Mouse (Mus musculus): ENCODE measurements around the gene Nans.

Nans gene

GRCm38 (mm10) chr4:46489028-46489925 is at the start of gene Nans:
Gene Nans, plus strand, starts transcription at chr4:46489248.
- in situ Hi-C loops (cut with MboI, MseI): no loop called here

GRCm38 (mm10) chr4:46442501-46442900 is 46.5 kb upstream of the Nans start:
- in situ Hi-C loops (cut with MboI, MseI): loop anchor here in 1 of 2 experiments (10.0 kb wide), 1 partner anchor 58 kb away; the partner anchor contains the start of gene Trmo

GRCm38 (mm10) chr4:46445237-46445945 is 43.7 kb upstream of the Nans start:
- in situ Hi-C loops (cut with MboI, MseI): loop anchor here (5.0 to 10.0 kb wide), 2 partner anchors 48 to 61 kb away; partner anchors contain the start of gene Trmo (in 1 of the 2)

GRCm38 (mm10) chr4:46447461-46447860 is 41.6 kb upstream of the Nans start:
- in situ Hi-C loops (cut with MboI, MseI): loop anchor here (5.0 to 10.0 kb wide), 2 partner anchors 50 to 63 kb away; partner anchors contain the start of gene Trmo (in 1 of the 2)

DNA sequence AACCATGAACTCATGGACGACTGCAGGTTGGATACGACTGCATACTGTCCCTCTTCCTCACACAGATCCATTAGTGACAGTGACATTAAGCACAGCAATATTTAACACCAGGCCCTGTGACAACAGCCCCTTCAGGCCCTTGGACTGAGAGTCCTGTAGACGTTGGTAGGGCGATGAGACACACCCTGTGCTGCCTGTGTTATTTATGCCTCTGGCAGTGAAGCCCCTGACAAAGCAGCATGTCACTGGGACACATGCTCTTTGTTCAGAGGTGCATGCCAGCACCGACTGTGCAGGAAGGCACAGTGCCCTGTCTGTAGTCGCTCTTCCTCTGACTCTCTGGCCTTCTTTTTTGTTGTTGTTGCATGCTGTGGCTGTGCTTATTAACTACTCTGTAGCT is 40.2 kb upstream of the Nans start:
- in situ Hi-C loops (cut with MboI, MseI): loop anchor here (5.0 to 10.0 kb wide), 2 partner anchors 52 to 64 kb away; partner anchors contain the start of gene Trmo (in 1 of the 2)

- in situ Hi-C loops (cut with MboI, MseI): no loop called here
These were observed 39.0 kb upstream of the Nans start for GRCm38 (mm10) chr4:46450020-46450518.

- in situ Hi-C loops (cut with MboI, MseI): no loop called here
These were observed 38.4 kb upstream of the Nans start, which contains the start of gene Anp32b for GRCm38 (mm10) chr4:46450519-46451131. Gene Anp32b, plus strand, starts transcription at chr4:46450902.

- in situ Hi-C loops (cut with MboI, MseI): no loop called here
These were observed 37.7 kb upstream of the Nans start for GRCm38 (mm10) chr4:46451240-46451757.

GRCm38 (mm10) chr4:46451758-46452480 is 37.1 kb upstream of the Nans start:
- in situ Hi-C loops (cut with MboI, MseI): no loop called here

DNA sequence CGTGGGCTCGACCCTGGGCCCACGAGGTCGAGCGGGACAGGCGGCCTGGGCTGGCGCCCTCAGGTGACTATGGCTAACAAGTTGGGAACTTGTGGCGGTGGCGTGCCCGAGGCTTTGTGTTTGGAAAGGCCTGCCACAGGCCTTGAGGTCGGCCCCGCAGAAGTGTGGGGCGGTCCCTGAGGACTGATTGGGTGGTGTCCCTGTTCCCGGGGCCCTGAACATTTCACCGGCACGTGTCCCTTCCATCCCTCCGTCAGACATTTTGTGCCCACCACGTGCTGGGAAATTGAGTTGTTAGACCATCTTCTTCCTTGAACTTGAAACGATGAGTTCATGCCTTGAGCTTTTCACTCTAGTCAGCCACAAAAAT is 36.6 kb upstream of the Nans start:
- in situ Hi-C loops (cut with MboI, MseI): no loop called here

DNA sequence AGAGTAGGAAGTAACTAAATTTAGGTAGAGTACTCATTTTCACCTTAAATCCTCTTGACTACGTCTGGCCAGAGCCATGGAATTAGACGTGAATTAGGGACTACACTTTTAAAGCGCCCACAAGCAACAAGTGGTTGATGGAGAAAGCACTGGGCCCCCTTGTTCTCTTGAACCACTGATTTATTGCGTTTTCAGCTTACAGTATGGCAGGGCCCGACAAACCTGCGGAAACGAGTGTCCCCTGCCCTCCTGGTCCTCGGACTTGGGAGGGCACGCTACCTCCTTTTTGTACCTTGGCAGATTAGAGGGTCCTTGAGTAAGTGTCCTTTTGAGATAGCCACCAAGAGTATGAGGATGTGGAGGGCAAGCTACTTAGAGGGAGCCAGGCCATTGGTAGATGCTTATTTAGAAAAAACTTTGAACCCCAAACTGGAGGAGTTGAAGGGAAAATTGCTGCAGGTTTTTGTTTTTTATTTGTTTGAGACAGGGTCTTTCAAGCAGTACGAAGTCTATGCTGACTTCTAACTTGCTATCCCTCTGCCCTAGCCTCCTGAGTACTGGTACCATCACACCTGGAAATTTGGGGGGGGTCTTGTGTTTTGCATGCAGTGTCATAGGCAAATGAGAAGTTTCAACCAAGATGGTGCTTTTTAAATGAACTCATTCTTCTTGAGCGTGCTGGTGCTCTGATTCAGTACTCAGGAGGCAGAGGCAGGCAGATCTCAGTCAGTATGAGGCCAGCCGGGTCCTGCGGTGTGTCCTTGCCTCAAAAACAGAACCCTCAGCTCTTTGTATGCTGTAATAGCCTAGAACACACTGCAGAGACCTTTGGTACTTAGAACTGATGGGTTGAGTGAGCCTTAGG is 36.0 kb upstream of the Nans start:
- in situ Hi-C loops (cut with MboI, MseI): no loop called here

DNA sequence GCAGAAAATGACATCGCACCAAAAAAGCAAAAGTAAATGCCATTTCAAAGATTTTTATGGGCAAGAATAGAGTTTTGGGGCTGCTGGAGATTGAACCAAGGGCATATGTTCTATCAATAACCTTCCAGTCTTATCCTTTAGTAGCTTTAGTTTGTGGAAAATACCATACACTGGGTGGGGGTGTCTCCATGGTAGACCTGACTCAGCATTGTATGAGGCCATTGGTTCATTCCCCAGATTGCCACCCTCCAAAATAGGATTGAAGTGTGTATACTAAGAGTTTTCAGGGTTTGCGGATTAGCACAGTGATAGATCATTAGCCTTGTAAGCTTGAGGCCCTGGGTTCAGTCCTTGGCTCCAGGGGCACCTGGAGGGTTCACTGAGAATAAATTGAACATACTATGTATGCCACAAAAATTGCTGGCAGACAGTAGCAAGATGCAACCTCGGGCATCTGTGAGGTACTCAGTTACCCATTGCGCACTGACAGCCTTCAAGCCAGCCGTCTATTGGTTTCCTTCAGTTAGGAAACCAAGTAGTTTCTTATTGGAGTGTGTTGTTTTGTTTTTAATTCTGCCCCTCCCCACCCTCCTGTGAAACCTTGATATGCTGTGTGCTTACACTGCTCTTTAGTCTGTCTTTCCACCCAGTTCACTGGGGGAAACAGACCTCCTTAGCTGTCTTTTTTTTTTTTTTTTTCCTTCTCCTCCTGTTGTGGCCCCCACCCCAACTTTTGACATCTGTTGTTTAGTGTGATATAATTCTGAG is 34.8 kb upstream of the Nans start:
- in situ Hi-C loops (cut with MboI, MseI): no loop called here

- in situ Hi-C loops (cut with MboI, MseI): no loop called here
These were observed 32.3 kb upstream of the Nans start for GRCm38 (mm10) chr4:46456762-46457161.

GRCm38 (mm10) chr4:46457186-46457585 is 31.9 kb upstream of the Nans start:
- in situ Hi-C loops (cut with MboI, MseI): no loop called here

GRCm38 (mm10) chr4:46458411-46458810 is 30.6 kb upstream of the Nans start:
- in situ Hi-C loops (cut with MboI, MseI): no loop called here

- in situ Hi-C loops (cut with MboI, MseI): no loop called here
These were observed 25.8 kb upstream of the Nans start for GRCm38 (mm10) chr4:46463130-46463830.

- in situ Hi-C loops (cut with MboI, MseI): no loop called here
These were observed 23.3 kb upstream of the Nans start for GRCm38 (mm10) chr4:46465740-46466139.

DNA sequence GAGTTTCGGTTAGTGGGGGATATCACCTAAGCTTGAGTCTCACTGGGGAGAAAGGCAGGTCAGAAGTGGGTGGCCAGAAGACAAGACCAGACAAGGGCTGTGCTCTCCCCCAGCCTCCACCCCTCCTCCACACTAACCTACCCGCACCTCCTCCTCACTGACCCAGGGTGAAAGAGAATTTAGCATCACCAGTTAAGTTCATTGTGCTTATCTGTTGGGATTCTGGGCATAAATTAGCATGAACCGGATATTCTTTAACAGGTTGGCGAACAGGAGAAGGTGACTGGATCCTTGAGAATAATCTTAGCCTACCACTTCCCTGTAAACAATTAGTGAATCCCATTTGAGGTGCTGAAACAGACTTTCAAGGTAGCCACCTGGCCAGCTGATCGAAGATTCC is 13.9 kb upstream of the Nans start:
- in situ Hi-C loops (cut with MboI, MseI): loop anchor here in 1 of 2 experiments (10.0 kb wide), 1 partner anchor 90 kb away; the partner anchor contains the start of gene Trmo
